Mouse (Mus musculus): Measurements from ENCODE around the gene Ptdss2. TPM values are rescaled to one million over a fixed set of nuclear protein-coding genes. Genes with fewer than 3 reads are reported as not detected.
A peak's percentile ranks its signal among the peaks of the same experiment; 100 is the strongest.

The Ptdss2 gene
- polyA plus RNA-seq, 1 experiment from 2014 or later = 60.3 TPM

DNA sequence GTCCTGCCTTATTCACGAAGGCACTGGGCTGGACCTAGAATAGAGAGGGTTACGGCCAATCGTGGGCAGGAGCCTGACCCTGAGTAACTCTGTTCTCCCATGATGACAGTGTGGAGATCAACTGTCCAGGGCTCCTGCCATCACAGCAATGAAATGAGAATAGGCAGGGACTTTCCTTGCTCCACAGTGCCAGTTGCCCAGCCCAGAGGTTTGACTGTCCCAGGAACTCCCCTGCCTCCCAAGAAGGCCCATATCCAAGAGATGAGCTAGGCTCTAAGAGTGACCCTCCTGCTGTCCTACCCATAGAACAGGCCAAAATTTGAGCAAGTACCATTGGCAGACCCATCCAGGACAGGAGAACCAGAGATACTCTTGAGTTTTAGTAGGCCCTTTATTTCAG lies 66.6 kb downstream of the Ptdss2 start:
- 92% methylated on average over 3 of the region's 3 CpGs for WGBS
- Histone ChIP-seq H3K4me2 (ENCODE audit: low read depth, low read length) (no peak overlapping the region), H3K27ac (ENCODE audit: low read length) (no peak overlapping the region), H3K4me1 (ENCODE audit: control insufficient read depth, insufficient read depth, low read length) (peaks cover 9% of the 10 kb centered on the region), H3K9ac (ENCODE audit: low read depth, low read length) (no peak overlapping the region), H3K36me3 (ENCODE audit: control insufficient read depth, insufficient read depth, low read length) (peaks cover 18% of the 10 kb centered on the region), H3K9me3 (ENCODE audit: control insufficient read depth, low read length) (no peaks in the 10 kb centered on the region), H3K27me3 (replicated peaks; ENCODE audit: control insufficient read depth, insufficient read depth, low read length) (no peaks in the 10 kb centered on the region), H3K4me3 (ENCODE audit: low read length) (no peak overlapping the region)
- no peak for ATAC-seq

DNA sequence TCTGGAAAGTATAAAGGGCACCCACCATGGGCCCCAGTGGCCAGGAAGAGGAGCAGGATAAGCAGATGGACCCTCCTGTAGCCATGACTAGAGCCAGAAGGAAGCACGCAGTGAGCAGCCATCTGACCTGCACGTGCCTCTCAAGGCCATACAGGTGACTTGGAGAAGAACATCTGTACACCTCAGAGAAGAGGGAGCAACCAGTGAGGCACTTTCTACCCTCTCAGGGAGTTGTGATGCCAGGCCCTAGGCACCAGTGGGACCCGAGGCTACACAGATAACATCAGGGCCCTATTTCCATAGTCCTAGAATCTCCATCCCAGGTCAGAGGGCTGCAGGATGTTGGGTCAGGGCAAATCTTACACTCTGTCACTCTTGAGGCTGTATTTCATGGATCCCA lies 68.0 kb downstream of the Ptdss2 start:
- H3K27me3 ChIP-seq (replicated peaks; ENCODE audit: control insufficient read depth, insufficient read depth, low read length) = no peaks in the 10 kb centered on the region

DNA sequence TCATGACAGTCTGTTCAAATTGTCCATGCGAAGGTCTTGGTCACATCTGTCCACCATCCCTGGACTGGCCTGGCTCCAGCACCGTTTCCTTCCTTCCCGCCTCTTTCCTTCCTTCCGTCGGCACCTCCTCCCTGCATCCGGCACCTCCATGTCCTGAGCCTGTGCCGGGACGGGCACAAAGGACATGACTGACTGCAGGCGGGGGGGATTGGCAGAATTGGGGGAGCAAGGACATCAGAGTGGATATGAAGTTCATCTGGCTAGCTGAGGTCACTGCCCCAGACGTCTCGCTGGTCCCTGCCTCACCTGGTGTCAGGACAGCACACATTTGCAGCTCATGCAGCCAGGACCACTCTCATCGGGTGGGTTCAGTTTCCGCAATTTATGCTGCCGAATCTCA lies 68.9 kb downstream of the Ptdss2 start:
- Histone ChIP-seq H3K27ac (ENCODE audit: low read length) (no peak overlapping the region), H3K4me3 (ENCODE audit: low read length) (no peak overlapping the region), H3K36me3 (ENCODE audit: control insufficient read depth, insufficient read depth, low read length) (peaks cover 18% of the 10 kb centered on the region), H3K4me1 (ENCODE audit: control insufficient read depth, insufficient read depth, low read length) (peaks cover 12% of the 10 kb centered on the region), H3K9me3 (ENCODE audit: control insufficient read depth, low read length) (no peaks in the 10 kb centered on the region), H3K27me3 (replicated peaks; ENCODE audit: control insufficient read depth, insufficient read depth, low read length) (no peaks in the 10 kb centered on the region), H3K4me2 (ENCODE audit: low read depth, low read length) (no peak overlapping the region), H3K9ac (ENCODE audit: low read depth, low read length) (no peak overlapping the region)
- WGBS = 87% methylated on average over 14 of the region's 14 CpGs
- no peak for ATAC-seq

More for the DNA sequence above, 68.0 kb downstream of the Ptdss2 start:
- Histone ChIP-seq H3K4me3 (ENCODE audit: low read length) (no peak overlapping the region), H3K27ac (ENCODE audit: low read length) (no peak overlapping the region), H3K4me2 (ENCODE audit: low read depth, low read length) (no peak overlapping the region), H3K9ac (ENCODE audit: low read depth, low read length) (no peak overlapping the region), H3K4me1 (ENCODE audit: control insufficient read depth, insufficient read depth, low read length) (peaks cover 12% of the 10 kb centered on the region), H3K36me3 (ENCODE audit: control insufficient read depth, insufficient read depth, low read length) (peaks cover 18% of the 10 kb centered on the region), H3K9me3 (ENCODE audit: control insufficient read depth, low read length) (no peaks in the 10 kb centered on the region)
- ATAC-seq = no peak
- 89% methylated on average over 3 of the region's 3 CpGs for WGBS

DNA sequence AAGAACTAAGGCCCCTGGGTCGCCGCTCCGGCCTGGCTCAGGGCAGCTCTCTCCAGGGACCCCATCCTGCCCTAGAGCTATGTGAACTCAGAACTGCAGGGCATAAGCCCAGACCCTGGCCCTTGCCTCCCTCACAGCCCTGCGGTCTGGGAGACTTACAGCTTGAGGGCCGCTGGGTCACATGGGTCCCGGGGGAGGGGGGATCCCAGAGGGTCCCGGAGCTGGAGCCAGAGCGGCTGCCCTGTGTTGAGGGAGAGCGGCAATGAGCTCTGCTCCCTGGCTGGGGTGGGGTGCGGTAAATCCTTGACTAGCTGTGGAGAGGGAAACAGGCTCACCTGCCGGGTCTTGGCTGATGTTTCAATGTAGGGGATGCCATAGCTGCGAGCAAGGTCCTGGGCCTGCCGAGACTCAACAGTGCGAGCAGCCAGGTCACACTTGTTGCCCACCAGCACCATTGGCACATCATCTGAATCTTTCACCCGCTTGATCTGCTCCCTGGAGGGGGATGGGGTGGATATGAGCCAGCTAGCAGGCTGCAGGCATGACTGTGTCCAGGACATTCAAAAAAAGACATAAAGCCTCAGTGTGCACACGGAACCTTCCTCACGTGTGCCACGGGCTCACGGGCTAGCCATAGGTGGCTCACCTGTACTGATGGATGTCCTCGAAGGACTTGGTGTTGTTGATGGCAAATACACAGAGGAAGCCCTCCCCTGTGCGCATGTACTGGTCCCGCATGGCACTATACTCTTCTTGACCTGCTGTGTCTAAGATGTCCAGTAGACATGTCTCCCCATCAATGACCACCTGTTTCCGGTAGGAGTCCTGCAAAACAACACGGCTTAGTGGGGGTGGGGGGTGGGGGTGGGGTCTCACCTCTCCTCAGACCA lies 69.9 kb downstream of the Ptdss2 start:
- Histone ChIP-seq H3K4me3 (ENCODE audit: low read length) (no peak overlapping the region; the same call in 1 of the 2 replicates), H3K9me3 (ENCODE audit: control insufficient read depth, low read length) (no peaks in the 10 kb centered on the region), H3K27ac (ENCODE audit: low read length) (no peak overlapping the region), H3K36me3 (ENCODE audit: control insufficient read depth, insufficient read depth, low read length) (peaks cover 18% of the 10 kb centered on the region), H3K4me2 (ENCODE audit: low read depth, low read length) (peak overlapping the region; percentile 91), H3K9ac (ENCODE audit: low read depth, low read length) (peak overlapping the region; percentile 92; the same call in 1 of the 2 replicates), H3K4me1 (ENCODE audit: control insufficient read depth, insufficient read depth, low read length) (peaks cover 12% of the 10 kb centered on the region), H3K27me3 (replicated peaks; ENCODE audit: control insufficient read depth, insufficient read depth, low read length) (no peaks in the 10 kb centered on the region)
- no peak for ATAC-seq
- 87% methylated on average over 24 of the region's 24 CpGs for WGBS

DNA sequence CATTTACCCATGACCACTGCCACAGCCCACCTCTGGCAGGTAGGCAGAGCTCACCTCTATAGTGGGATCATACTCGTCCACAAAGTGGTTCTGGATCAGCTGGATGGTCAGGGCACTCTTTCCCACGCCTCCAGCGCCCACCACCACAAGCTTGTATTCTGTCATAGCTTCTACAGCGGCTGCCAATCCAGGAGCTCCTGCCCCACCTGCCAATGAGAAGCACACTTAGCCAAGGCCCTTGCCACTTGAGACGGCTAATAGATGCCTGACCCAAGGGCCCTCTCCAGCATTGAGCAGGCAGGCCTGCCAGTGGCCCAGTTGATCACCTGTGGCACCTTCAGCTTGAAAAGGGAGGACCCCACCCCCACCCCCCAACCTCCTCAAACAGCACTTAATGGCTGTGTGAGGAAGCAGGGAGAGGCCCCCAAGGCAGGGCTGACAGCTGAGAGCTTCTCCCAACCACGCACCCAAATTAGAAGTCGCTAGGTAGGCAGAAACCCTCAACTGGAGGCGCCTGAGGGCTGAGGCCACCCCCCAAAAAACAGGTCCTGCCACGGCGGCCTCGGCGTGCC lies 70.7 kb downstream of the Ptdss2 start:
- H3K27ac ChIP-seq (ENCODE audit: low read length) = peak overlapping the region; percentile 87
- H3K9ac ChIP-seq (ENCODE audit: low read depth, low read length) = peak overlapping the region; percentile 92
- peaks cover 13% of the 10 kb centered on the region for H3K4me1 ChIP-seq (ENCODE audit: control insufficient read depth, insufficient read depth, low read length)
- no peaks in the 10 kb centered on the region for H3K9me3 ChIP-seq (ENCODE audit: control insufficient read depth, low read length)
- peaks cover 18% of the 10 kb centered on the region for H3K36me3 ChIP-seq (ENCODE audit: control insufficient read depth, insufficient read depth, low read length)
- peak overlapping the region; percentile 92 for H3K4me3 ChIP-seq (ENCODE audit: low read length)
- WGBS = 28% methylated on average over 12 of the region's 12 CpGs
- no peak for ATAC-seq
- H3K4me2 ChIP-seq (ENCODE audit: low read depth, low read length) = peak overlapping the region; percentile 91
- no peaks in the 10 kb centered on the region for H3K27me3 ChIP-seq (replicated peaks; ENCODE audit: control insufficient read depth, insufficient read depth, low read length)

DNA sequence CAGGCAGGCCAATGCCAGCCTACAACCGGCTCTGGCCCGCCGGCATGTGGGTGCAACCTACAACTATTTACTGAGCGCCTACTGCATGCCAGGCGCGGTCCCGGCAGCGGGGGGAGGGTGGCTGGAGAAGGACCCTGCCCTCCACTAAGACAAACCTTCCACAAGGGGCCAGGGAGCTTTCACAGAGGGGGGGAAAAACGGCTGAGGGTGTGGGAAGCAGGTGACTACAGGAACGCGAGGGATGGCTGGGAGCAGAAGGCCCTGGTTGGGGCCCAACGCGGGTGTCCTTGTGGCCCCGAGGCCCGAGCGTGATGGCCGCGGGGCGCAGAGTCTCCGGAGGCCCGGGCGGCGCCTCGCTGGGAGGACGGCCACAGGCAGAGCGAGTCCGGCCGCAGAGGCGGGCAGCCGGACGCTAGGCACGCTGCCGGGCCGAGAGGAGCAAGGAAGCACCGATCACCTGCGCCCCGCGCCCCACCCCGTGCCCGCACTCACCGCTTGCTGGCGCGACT lies 71.2 kb downstream of the Ptdss2 start:
- Histone ChIP-seq H3K9me3 (ENCODE audit: control insufficient read depth, low read length) (no peaks in the 10 kb centered on the region), H3K36me3 (ENCODE audit: control insufficient read depth, insufficient read depth, low read length) (peaks cover 18% of the 10 kb centered on the region), H3K4me3 (ENCODE audit: low read length) (peak overlapping the region; percentile 92), H3K27me3 (replicated peaks; ENCODE audit: control insufficient read depth, insufficient read depth, low read length) (no peaks in the 10 kb centered on the region), H3K27ac (ENCODE audit: low read length) (peak overlapping the region; percentile 87), H3K9ac (ENCODE audit: low read depth, low read length) (peak overlapping the region; percentile 92), H3K4me1 (ENCODE audit: control insufficient read depth, insufficient read depth, low read length) (peaks cover 17% of the 10 kb centered on the region), H3K4me2 (ENCODE audit: low read depth, low read length) (peak overlapping the region; percentile 91)
- no peak for ATAC-seq
- under 1% methylated on average over 43 of the region's 43 CpGs for WGBS

DNA sequence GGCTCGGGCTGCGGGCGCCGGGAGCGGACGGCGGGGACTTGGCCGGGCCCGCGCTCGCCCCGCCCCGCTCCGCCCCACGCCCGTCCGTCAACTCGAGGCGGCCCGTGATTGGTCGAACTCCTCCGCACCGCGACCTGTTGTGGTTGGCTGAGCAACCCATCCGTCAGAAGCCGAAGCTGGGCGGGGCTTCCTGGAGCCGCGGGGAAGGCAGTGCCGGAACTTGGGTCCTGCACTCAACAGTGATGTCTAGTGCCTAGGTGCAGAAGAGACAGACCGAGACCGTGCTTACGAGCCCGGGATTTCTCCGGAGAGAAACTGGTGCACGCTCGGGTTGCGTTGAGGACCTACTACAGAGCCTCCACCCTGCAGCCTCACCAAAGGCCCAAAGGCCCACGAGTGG lies 71.8 kb downstream of the Ptdss2 start, which contains the start of the genes Hras and Lrrc56:
TSS of gene Hras (minus strand) at position 58 of the 400 bp plus-strand sequence.
TSS of gene Lrrc56 (plus strand) at position 210 of the 400 bp plus-strand sequence.
- no peaks in the 10 kb centered on the region for H3K27me3 ChIP-seq (replicated peaks; ENCODE audit: control insufficient read depth, insufficient read depth, low read length)
- peaks cover 17% of the 10 kb centered on the region for H3K4me1 ChIP-seq (ENCODE audit: control insufficient read depth, insufficient read depth, low read length)
- H3K9me3 ChIP-seq (ENCODE audit: control insufficient read depth, low read length) = no peaks in the 10 kb centered on the region
- peak within 1 kb of the TSS; percentile 92 for H3K9ac ChIP-seq (ENCODE audit: low read depth, low read length)
- under 1% methylated on average over 38 of the region's 39 CpGs for WGBS
- H3K4me3 ChIP-seq (ENCODE audit: low read length) = peak within 1 kb of the TSS; percentile 92
- ATAC-seq = peak; percentile 95
- peak within 1 kb of the TSS; percentile 97 for H3K4me2 ChIP-seq (ENCODE audit: low read depth, low read length)
- peaks cover 16% of the 10 kb centered on the region for H3K36me3 ChIP-seq (ENCODE audit: control insufficient read depth, insufficient read depth, low read length)
- peak within 1 kb of the TSS; percentile 90 for H3K27ac ChIP-seq (ENCODE audit: low read length)

DNA sequence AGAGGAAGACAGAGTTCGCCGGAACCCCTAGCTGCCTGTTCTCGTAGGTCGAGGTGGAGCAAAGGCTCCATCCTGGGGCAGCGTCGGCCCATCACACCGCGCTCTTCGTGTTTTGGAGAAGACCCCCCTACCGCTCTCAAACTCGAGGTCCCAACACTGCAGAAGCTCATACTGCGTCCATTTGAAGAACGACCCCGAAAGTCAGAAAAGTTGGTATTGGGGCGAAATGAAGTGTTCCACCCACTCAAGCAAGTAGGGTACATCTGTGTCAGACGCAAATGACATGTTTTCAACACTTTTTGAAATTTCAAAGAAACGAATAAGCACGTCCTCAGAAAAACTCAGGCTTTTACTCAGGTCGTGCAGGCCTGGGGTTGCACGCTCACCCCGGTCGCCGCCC lies 72.2 kb downstream of the Ptdss2 start:
- Histone ChIP-seq H3K4me2 (ENCODE audit: low read depth, low read length) (peak overlapping the region; percentile 97), H3K9ac (ENCODE audit: low read depth, low read length) (peak overlapping the region; percentile 78), H3K27me3 (replicated peaks; ENCODE audit: control insufficient read depth, insufficient read depth, low read length) (no peaks in the 10 kb centered on the region), H3K4me3 (ENCODE audit: low read length) (peak overlapping the region; percentile 92), H3K9me3 (ENCODE audit: control insufficient read depth, low read length) (no peaks in the 10 kb centered on the region), H3K36me3 (ENCODE audit: control insufficient read depth, insufficient read depth, low read length) (peaks cover 12% of the 10 kb centered on the region; the same call in 1 of the 2 replicates), H3K27ac (ENCODE audit: low read length) (peak overlapping the region; percentile 90), H3K4me1 (ENCODE audit: control insufficient read depth, insufficient read depth, low read length) (peaks cover 17% of the 10 kb centered on the region)
- no peak for ATAC-seq
- WGBS = under 1% methylated on average over 23 of the region's 23 CpGs

DNA sequence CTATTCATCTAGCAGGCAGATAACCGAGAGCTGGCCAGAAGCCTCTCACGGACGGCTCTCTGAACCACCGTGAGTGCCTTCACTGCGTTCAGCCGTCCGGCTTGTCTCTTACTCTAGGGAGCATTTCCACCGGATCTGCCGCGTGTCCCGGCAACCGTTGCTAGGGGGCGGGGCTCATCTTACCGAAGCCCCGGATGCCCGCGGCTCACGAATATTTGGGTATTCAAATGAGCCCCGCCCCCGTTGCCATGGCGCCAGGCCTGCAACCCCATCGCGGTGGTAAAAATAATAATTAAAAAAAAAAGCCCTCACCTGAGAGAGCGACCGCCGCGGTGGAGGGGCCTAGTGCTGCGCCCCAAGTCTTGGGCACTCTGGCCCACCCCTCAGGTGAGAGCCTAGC lies 72.6 kb downstream of the Ptdss2 start:
- Histone ChIP-seq H3K4me3 (ENCODE audit: low read length) (peak overlapping the region; percentile 92), H3K36me3 (ENCODE audit: control insufficient read depth, insufficient read depth, low read length) (peaks cover 10% of the 10 kb centered on the region; the same call in 1 of the 2 replicates), H3K27me3 (replicated peaks; ENCODE audit: control insufficient read depth, insufficient read depth, low read length) (no peaks in the 10 kb centered on the region), H3K4me1 (ENCODE audit: control insufficient read depth, insufficient read depth, low read length) (peaks cover 17% of the 10 kb centered on the region), H3K9me3 (ENCODE audit: control insufficient read depth, low read length) (no peaks in the 10 kb centered on the region), H3K4me2 (ENCODE audit: low read depth, low read length) (peak overlapping the region; percentile 97), H3K27ac (ENCODE audit: low read length) (peak overlapping the region; percentile 90), H3K9ac (ENCODE audit: low read depth, low read length) (peak overlapping the region; percentile 78)
- peak; percentile 16 for ATAC-seq
- under 1% methylated on average over 28 of the region's 28 CpGs for WGBS

Data from intestine, embryonic 16.5 days (tissue).